Mouse (Mus musculus) thymus, postnatal 25 days (tissue): ENCODE results near the gene Luc7l2.

Experiments used
- DNase-seq: peaks from one replicate; pipeline ENCODE4 v3.0.0; 2022

Gene Luc7l2

DNA sequence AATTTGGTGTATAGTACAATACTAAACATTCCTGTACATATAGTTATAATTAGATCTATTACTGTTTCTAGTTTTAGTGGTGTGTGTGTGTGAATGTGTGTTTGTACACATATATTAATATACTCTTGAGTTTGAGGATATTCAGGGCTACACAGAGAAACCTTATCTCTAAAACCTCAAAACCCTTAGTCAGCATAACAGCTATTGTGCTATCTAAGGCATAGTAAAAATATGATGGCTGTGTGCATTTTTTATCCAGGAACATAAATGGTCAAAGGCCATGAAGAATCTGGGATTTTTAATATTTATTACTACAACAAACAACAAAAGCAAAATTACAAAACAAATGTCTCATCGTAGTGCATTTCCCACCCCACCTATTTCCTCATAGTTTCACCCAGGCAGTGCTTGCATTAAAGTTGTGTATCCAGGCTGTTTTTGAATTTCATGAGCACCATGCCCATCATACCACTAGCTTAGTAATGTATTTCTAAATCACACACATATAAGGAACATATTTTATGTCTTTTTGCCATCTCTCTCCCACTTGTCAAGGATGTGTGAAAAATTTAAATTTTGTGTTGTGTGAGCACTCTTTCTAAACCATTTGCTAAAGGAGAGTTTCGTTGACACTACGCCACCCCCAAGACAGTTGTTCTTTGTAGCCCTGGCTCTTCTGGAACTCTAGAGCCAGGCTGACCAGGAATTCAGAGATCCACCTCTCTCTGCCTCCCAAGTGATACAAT is 29.2 kb downstream of the Luc7l2 start:
- DNase-seq = no peak

DNA sequence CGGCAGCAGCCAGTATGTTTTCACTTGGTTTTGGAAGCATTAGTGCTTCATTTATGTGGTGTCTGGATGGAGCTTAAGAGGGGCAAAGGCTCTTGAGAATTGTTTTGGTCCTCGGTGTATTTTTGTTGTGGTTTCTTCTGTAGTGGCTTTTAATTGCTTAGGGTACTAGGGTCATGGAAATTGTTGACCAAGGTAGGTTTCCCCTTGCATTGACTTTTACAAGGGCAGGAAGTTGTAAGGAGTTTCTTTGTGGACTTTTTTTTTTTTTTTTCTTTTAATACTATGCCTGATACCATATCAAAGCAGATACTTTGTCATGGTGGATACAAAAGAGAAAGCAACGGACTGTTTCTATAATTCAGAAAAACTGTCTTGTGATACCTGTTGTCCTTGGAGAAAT is 30.6 kb downstream of the Luc7l2 start:
- DNase-seq = no peak

DNA sequence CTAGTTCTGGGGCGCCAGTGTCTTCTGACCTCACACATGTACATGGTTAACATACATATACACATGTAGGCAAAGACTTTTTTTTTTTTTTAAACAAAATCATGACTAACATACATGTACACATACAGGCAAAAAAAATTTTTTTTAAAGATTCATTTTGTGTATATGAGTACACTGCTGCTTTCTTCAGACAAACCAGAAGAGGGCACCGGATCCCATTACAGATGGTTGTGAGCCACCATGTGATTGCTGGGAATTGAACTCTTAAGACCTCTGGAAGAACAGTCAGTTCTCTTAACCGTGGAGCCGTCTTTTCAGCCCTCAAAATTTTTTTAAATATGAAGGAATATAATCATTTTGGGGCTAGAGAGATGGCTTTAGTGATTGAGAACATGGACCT is 46.3 kb downstream of the Luc7l2 start:
- DNase-seq = no peak

DNA sequence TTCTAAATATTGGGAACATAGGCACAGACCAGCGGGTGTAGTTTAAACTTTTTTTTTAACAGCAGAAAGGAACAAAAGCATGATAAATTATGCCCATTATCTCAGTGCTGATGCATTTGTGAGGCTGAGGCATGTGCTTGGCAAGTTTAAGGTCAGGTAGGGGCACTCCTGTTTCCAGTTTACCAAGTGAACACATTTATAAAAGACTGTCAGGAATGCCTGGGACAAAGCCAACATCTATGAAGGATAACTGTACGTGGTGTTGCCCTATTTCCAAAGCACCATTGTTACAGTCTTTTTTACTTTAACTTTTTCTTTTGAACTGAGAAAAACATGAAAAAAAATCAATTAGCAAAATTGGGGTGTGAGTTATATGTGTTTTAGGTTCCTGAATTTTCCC is 58.8 kb downstream of the Luc7l2 start:
- no peak for DNase-seq

- DNase-seq = no peak
Measured at GRCm38 (mm10) chr6:38622406-38622805, 71.3 kb downstream of the Luc7l2 start.

GRCm38 (mm10) chr6:38623457-38623856 is 72.3 kb downstream of the Luc7l2 start:
- DNase-seq = no peak

DNA sequence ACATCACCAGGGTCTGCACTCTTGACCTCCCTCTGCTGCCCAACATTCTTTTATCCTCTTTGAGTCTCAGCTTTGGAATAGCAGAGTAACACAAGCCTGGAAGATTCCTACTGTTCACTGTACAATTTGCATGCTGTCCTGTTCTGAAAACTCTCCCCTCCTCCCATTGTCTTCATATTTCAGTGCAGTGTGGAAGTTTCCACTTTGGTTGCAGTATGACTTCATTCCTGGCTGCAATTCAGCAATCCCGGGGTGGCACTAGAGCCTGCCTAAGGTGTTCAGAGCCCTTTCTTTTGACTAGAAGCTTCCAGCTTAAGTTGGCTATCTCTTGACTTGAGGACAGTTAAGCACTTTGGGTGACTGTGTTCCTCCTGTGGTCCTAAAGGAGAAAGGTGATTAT is 73.3 kb downstream of the Luc7l2 start:
- DNase-seq = no peak

DNA sequence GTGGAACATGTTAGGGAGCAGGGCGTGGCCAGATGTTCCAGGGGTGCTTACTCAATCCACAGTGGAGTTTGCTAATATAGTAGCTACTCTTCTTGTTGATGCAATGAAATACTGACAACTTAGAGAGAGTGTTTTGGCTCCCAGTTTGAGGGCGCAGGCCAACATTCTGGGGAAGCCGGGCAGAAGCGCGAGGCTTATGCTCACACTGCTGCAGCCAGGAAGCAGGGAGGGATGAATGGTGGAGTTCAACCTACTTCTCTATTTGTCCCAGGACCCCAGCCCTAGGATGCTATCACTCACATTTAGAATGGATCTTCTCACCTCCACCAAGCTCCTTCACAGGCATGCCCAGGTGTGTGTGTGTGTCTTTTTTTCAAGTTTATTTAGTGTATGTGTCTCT is 75.0 kb downstream of the Luc7l2 start:
- no peak for DNase-seq

DNA sequence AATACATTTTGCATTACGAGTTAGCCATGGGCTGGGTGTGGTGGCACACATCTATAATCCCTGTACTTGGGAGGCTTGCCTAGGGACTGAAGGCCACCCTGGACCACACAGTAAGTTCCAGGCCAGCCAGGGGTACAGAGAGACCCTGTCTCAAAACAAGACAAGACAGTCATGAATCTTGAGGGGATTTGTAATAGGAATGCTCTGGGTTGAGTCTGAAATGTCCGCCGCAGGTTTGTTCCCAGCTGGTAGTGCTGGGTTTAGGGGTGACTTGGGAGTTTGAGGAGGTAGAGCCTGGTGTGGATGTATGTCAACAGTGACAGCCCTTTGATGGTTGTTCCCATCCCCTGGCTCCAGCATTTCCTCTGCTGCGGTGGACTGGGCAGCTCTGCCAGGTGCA is 75.9 kb downstream of the Luc7l2 start:
- DNase-seq = no peak

DNA sequence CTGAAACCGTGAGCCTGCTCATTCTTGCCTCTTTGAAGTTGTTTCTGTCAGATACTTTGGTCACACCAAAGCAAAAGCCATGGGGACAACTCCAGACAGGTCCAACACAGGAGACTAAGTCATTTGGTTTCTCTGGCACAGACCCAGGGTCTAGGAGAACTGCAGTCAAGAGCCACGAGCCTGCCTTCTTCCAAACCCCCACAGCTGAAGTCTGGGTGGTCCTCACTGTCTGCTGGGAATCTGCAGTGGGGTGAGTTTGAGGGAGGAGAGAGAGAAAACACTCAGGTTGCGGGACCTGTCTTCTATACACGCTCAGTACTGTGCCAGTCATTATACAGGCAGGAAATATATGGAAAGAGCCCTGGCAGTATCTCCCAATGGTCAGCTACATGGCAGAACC is 76.4 kb downstream of the Luc7l2 start:
- no peak for DNase-seq

DNA sequence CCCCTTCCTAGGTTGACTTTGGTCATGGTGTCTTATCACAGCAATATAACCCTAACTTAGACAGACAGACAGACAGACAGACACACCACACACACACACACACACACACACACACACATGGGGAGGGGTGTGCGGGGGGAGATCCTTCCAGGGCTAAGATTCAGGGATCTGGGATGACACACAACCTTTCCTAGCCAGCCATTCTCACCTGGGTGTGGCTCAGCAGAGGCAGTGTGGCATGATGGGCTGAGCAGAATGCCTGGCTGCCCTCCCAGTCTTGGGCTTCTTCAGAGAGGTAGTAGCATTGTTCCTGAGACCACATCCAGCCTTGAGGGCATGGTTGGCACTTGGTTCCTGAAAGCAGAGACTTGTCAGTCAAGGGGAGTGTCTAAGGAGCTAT is 78.4 kb downstream of the Luc7l2 start:
- DNase-seq = no peak

DNA sequence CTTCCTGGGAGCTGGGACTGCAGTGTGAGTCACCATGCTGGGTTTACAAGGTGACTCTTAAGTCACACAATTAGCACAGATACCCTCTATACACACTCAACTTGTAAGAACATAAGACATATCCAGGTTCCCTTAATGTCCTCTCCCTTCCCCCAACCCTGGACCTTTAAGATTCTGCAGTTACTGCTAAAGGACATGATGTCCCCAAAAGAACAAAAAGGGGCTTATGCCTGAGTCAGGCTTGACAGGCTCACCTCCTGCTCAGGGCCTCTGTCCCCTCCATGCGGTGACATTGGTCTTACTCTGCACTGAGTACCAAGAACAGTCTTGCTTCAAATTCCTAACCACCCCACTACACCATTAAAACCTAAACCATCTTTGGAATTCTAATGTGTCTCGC is 81.7 kb downstream of the Luc7l2 start:
- DNase-seq = no peak

DNA sequence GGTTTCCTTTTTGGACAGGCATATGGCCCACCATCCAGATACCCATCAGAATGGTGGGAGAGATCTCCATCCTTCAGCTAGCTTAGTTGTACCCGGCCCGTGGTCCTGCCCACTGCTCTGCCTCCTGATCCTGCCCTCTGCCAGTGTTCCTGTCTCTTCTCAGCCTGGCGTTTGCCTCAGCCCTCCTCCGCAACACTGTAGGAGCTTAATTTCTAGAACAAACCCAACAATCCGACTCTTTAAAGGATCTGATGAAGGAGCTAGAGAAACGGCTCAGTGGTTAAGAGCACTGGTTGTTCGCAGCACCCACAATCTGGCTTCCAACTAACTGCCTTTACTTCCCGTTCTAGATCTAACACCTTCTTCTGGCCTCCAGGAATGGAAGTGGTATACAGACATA is 83.3 kb downstream of the Luc7l2 start:
- no peak for DNase-seq

GRCm38 (mm10) chr6:38635941-38636851 is 85.1 kb downstream of the Luc7l2 start:
- DNase-seq = no peak

DNA sequence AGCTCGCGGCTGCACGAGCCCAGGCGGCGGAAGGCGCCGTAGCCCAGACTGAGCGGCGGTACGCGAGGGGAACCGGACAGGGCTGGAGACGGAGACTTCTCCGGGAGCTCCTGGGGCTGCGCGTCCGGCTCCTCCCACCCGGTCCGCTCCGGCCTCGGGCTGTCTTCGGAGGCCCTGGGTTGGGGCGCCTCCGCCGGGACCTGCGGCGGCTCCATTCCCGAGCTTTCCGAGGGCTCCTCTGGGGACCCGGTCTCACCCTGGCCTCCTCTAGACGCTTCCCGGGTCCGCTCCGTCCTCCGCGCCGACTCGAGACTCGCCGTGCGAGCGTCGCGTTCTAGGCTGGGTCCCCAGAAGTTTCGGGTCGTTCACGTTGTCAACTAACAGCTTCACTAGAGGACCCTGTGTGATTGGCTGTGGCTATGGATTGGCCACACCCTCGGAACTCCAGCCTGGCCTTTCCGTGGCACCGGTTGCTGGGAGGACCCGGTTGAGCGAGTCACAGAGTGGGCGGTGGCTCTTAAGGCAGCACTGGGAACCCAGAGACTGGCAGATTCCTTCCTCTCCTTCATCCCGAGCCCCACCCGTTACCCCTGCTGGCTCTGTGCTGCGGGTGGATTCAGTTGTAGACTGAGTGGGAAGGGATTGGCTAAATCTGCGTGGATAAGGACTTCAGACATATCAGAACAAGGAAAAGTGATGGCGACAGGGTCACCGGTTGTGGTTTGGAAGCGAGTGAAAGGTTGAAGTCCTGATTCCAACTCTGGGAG is 85.9 kb downstream of the Luc7l2 start, which contains the start of gene Klrg2:
Gene Klrg2, minus strand, starts transcription at position 391 of the 767 bp plus-strand sequence.
- DNase-seq = peak; percentile 14

DNA sequence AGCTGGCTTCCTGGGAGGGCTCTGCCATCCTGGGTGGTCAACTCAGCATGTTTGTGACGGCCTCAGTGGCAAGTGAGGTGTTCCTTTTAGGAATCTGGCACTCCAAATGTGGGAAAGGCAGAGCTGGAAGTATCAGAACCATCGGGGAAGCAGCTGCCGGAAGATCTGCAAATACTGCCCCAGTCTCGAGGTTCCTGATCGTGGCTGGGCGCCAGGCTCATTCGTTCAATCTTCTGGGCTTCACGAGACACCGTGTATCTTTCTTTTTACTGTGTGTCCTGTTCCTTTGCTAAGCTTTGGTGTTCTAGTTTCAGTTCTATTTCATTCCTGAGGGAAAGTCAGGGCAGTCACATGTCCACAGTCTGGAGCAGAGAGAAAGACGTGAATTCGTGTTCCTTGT is 89.3 kb downstream of the Luc7l2 start:
- DNase-seq = no peak

GRCm38 (mm10) chr6:38641228-38641627 is 90.1 kb downstream of the Luc7l2 start:
- no peak for DNase-seq

DNA sequence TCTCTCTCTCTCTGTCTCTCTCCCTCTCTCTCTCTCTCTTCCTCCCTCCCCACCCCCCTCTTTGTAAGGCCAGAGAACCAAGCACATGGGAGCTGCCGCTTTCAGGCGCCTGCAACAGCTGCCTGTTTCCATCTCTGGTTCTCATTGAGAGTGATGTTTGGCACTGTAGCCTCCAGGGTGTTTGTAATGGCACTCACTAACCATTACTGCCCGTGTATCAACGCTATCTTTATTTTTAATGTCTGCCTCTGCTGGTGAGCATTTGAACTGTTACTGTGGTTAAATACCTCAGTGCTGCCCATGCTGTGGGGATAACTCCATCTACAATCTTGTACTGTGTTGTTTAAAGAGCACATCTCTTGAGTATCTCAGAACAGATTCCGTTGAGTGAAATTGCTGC is 90.5 kb downstream of the Luc7l2 start:
- no peak for DNase-seq

GRCm38 (mm10) chr6:38642593-38642992 is 91.5 kb downstream of the Luc7l2 start:
- no peak for DNase-seq

DNA sequence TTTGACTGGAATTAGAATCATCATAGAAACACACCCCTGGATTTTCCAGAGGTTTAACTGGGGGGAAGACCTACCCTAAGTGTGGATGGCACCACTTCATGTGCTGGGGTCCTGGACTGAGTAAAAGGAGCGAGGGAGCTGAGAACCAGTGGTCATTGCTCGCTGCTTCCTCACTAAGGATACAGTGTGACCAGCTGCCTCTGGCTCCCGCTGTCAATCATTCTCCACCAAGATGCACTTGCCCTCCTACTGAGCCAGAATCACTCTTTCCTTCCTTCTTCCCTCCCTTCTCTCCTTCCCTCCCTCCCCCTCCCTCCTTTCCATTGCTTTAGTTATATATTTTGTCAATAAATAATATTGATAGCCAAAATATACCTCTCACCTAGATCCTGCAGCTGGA is 91.9 kb downstream of the Luc7l2 start:
- no peak for DNase-seq

DNA sequence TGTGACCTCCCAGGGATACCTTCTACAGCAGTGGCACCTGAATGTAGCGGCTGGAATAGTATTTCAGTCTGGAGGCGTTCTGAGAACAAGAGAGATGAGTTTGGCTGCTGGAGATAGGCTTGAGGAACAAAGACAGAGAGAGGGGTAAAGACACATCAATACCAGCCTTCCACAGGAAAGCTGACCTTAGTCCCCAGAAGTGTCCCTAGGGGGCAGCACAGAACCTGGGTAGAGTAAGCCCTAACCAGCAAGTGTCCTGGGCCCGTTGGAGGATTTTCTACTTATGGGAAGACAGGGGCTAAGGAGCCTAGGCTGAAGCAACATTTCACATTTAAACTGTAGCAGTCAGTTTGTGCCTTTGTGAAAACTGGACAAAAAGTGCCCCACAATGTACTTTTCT is 98.4 kb downstream of the Luc7l2 start:
- peak; percentile 21 for DNase-seq

DNA sequence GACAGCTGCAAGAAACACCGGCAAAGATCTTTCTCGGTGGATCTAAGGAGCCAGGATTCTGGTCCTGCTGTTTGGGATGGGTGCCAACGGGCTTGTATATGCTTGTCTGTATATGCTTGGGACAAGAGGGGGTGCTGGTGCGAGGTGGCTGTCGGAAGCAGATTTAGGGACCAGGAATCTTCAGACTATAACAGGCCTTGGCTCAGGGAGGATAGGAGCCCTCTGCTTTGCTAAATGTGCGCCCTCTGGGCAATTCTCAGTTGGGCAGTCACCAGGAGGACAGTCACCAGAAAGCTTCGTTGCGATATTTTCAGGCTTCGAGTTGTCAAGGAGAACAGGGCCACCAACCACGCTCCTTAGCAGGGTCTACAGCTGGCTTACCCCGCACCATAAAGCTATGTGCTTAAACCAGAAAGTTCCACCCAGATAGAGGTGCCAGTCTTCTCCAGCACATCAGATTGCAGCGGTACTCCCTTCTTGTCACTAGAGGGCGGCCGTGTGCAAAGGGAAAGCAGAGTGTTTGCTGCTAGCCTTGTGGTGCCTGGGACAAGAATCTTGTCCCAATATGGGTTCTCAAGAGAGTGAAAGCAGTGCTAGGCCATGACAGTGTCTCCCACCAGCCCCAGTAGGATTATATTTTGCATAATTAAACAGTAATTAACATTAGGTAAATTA is 99.3 kb downstream of the Luc7l2 start:
- peak; percentile 60 for DNase-seq
